Mouse (Mus musculus): Measurements from ENCODE around the gene Nudt19.
"Not testable (repeated sequence)": the region's sequence is repeated elsewhere in the genome, so short reads cannot be mapped to it uniquely, and the experiment has no call there.

Nudt19 gene

GRCm38 (mm10) chr7:35556205-35556603 lies at the start of gene Nudt19:
Nudt19 (minus strand) TSS chr7:35556304.
- DNase-seq (ENCODE audit: low spot score) = no peak

GRCm38 (mm10) chr7:35602766-35603165 lies 46.7 kb upstream of the Nudt19 start:
- no peak for DNase-seq (ENCODE audit: low spot score)

- no peak for DNase-seq (ENCODE audit: low spot score)
Observed at GRCm38 (mm10) chr7:35601106-35601505, 45.0 kb upstream of the Nudt19 start.

- DNase-seq (ENCODE audit: low spot score) = no peak
Observed at GRCm38 (mm10) chr7:35600031-35600430, 43.9 kb upstream of the Nudt19 start.

GRCm38 (mm10) chr7:35599492-35599891 lies 43.4 kb upstream of the Nudt19 start:
- DNase-seq (ENCODE audit: low spot score) = no peak

- DNase-seq (ENCODE audit: low spot score) = no peak
Observed at GRCm38 (mm10) chr7:35594311-35594710, 38.2 kb upstream of the Nudt19 start.

GRCm38 (mm10) chr7:35590731-35591191 lies 34.7 kb upstream of the Nudt19 start:
- no peak for DNase-seq (ENCODE audit: low spot score)

- DNase-seq (ENCODE audit: low spot score) = no peak
Observed at GRCm38 (mm10) chr7:35589485-35589884, 33.4 kb upstream of the Nudt19 start.

- DNase-seq (ENCODE audit: low spot score) = no peak
Observed at GRCm38 (mm10) chr7:35588680-35589428, 32.8 kb upstream of the Nudt19 start.

GRCm38 (mm10) chr7:35587728-35588127 lies 31.6 kb upstream of the Nudt19 start:
- DNase-seq (ENCODE audit: low spot score) = no peak

- no peak for DNase-seq (ENCODE audit: low spot score)
Observed at GRCm38 (mm10) chr7:35586906-35587445, 30.9 kb upstream of the Nudt19 start.

GRCm38 (mm10) chr7:35586055-35586905 lies 30.2 kb upstream of the Nudt19 start, which contains the start of gene Ankrd27:
Ankrd27 (plus strand) TSS chr7:35586244.
- DNase-seq (ENCODE audit: low spot score) = peak; percentile 95

- peak; percentile 61 for DNase-seq (ENCODE audit: low spot score)
Observed at GRCm38 (mm10) chr7:35585191-35586054, 29.3 kb upstream of the Nudt19 start, which contains the start of gene Rgs9bp. Rgs9bp (minus strand) TSS chr7:35585582.

GRCm38 (mm10) chr7:35584786-35585190 lies 28.7 kb upstream of the Nudt19 start:
- peak; percentile 60 for DNase-seq (ENCODE audit: low spot score)

- DNase-seq (ENCODE audit: low spot score) = no peak
Observed at GRCm38 (mm10) chr7:35584068-35584785, 28.1 kb upstream of the Nudt19 start.

- no peak for DNase-seq (ENCODE audit: low spot score)
Observed at GRCm38 (mm10) chr7:35583476-35584025, 27.4 kb upstream of the Nudt19 start.

GRCm38 (mm10) chr7:35582719-35583118 lies 26.6 kb upstream of the Nudt19 start:
- DNase-seq (ENCODE audit: low spot score) = no peak

- peak; percentile 75 for DNase-seq (ENCODE audit: low spot score)
Observed at GRCm38 (mm10) chr7:35579849-35580248, 23.7 kb upstream of the Nudt19 start.

GRCm38 (mm10) chr7:35570883-35571282 lies 14.8 kb upstream of the Nudt19 start:
- DNase-seq (ENCODE audit: low spot score) = not testable (repeated sequence)

GRCm38 (mm10) chr7:35569724-35570123 lies 13.6 kb upstream of the Nudt19 start:
- not testable (repeated sequence) for DNase-seq (ENCODE audit: low spot score)

All from testis, postnatal 10 days (tissue).